ENCODE assay signal across 10 mouse cellular contexts in the genomic region with DNA sequence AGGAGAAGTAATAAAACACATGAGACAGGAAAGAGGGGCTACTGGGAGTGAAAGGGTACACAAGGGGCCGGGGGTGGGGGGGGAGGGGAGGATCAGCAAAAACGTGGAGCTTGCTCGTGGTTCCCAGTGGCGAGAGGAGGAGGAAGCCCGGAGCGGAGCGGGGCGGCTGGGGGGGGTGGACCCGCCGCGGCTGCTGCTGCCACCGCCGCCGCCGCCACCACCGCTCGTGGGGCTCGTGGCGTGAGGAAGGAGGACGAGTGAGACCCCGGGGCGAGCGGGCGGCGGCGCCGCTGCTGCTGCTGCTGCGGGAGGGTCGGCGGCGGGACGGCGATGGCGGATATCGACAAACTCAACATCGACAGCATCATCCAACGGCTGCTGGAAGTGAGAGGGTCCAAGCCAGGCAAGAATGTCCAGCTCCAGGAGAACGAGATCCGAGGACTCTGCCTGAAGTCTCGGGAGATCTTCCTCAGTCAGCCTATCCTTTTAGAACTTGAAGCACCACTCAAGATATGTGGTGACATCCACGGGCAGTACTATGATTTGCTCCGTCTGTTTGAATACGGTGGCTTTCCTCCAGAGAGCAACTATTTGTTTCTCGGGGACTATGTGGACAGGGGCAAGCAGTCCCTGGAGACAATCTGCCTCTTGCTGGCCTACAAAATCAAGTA. TPM values are rescaled to one million over a fixed set of nuclear protein-coding genes. Genes with fewer than 3 reads are reported as not detected.
DNase-seq lines count a peak whose midpoint lies in the region; ATAC-seq lines count a peak whose summit lies in the region.
"Not testable (repeated sequence)": the region's sequence is repeated elsewhere in the genome, so short reads cannot be mapped to it uniquely, and the experiment has no call there.
"Had no signal": no experiment of that assay in that cellular context is flagged by ENCODE, and none has a peak within 500 bp of the region (broad histone marks: within the 10 kb centered on the region; RNA-seq: fewer than 3 reads in every experiment).

No protein-coding gene starts in this region.

- peak overlapping the region; percentile 33 for H3K4me3 ChIP-seq in embryonic facial prominence, embryonic 11.5 days (ENCODE audit: low read depth, low read length)
- peak overlapping the region; percentile 39 for H3K4me3 ChIP-seq in forebrain, embryonic 16.5 days (replicated peaks; ENCODE audit: low read length)
- peak overlapping the region; percentile 50 for H3K4me3 ChIP-seq in hindbrain, embryonic 10.5 days
- peak overlapping the region; percentile 41 for H3K4me3 ChIP-seq in kidney, embryonic 15.5 days (replicated peaks)
- H3K4me3 ChIP-seq in liver, embryonic 13.5 days (replicated peaks): peak overlapping the region; percentile 33; the same call in 1 of the 2 replicates
- H3K4me3 ChIP-seq in midbrain, embryonic 11.5 days (ENCODE audit: low read depth, low read length): peak overlapping the region; percentile 34

- DNase-seq in embryonic facial prominence, embryonic 11.5 days (ENCODE audit: low spot score): peak; percentile 5
- peak; percentile 39 for DNase-seq in hindbrain, embryonic 10.5 days (ENCODE audit: low spot score)
- not testable (repeated sequence) for DNase-seq in liver, embryonic 13.5 days; midbrain, embryonic 11.5 days (ENCODE audit: low spot score, missing footprints)

- H3K9ac ChIP-seq in embryonic facial prominence, embryonic 11.5 days (replicated peaks; ENCODE audit: low read length): peak overlapping the region; percentile 54
- H3K9ac ChIP-seq in forebrain, embryonic 16.5 days (replicated peaks; ENCODE audit: low read depth, low read length): peak overlapping the region; percentile 42; the same call in 1 of the 2 replicates
- H3K9ac ChIP-seq in kidney, embryonic 15.5 days; liver, embryonic 13.5 days: not testable (repeated sequence)
- H3K9ac ChIP-seq in midbrain, embryonic 11.5 days (ENCODE audit: low read length): peak overlapping the region; percentile 59

- WGBS in embryonic facial prominence, embryonic 11.5 days: 4% methylated on average over 25 of the region's 44 CpGs
- 3% methylated on average over 27 of the region's 44 CpGs for WGBS in forebrain, embryonic 16.5 days
- 5% methylated on average over 39 of the region's 44 CpGs for WGBS in hindbrain, embryonic 10.5 days
- WGBS in kidney, embryonic 15.5 days: 8% methylated on average over 22 of the region's 44 CpGs
- WGBS in liver, embryonic 13.5 days (ENCODE audit: insufficient replicate concordance): 3% methylated on average over 28 of the region's 44 CpGs
- 5% methylated on average over 25 of the region's 44 CpGs for WGBS in midbrain, embryonic 11.5 days

- not testable (repeated sequence) for H3K4me1 ChIP-seq in embryonic facial prominence, embryonic 11.5 days (ENCODE audit: control insufficient read depth, insufficient read depth, low read length); forebrain, embryonic 16.5 days (replicated peaks; ENCODE audit: control insufficient read depth, insufficient read depth, low read length); hindbrain, embryonic 10.5 days (replicated peaks); kidney, embryonic 15.5 days; liver, embryonic 13.5 days (replicated peaks); midbrain, embryonic 11.5 days (ENCODE audit: control insufficient read depth, insufficient read depth, low read length)

- not testable (repeated sequence) for H3K27me3 ChIP-seq in embryonic facial prominence, embryonic 11.5 days (ENCODE audit: control insufficient read depth, insufficient read depth, low read length); forebrain, embryonic 16.5 days (replicated peaks; ENCODE audit: control insufficient read depth, insufficient read depth, low read length); hindbrain, embryonic 10.5 days (ENCODE audit: insufficient read depth, poor library complexity, severe bottlenecking); kidney, embryonic 15.5 days; midbrain, embryonic 11.5 days (ENCODE audit: control insufficient read depth, insufficient read depth, low read length)
- peaks cover 11% of the 10 kb centered on the region for H3K27me3 ChIP-seq in liver, embryonic 13.5 days

- not testable (repeated sequence) for H3K27ac ChIP-seq in embryonic facial prominence, embryonic 11.5 days (replicated peaks; ENCODE audit: low read depth, low read length); forebrain, embryonic 16.5 days (ENCODE audit: low read length); kidney, embryonic 15.5 days; liver, embryonic 13.5 days; midbrain, embryonic 11.5 days (ENCODE audit: low read depth, low read length)
- peak overlapping the region; percentile 75 for H3K27ac ChIP-seq in hindbrain, embryonic 10.5 days

- ATAC-seq in embryonic facial prominence, embryonic 11.5 days (replicated peaks; ENCODE audit: insufficient number of reproducible peaks, low FRiP score, low TSS enrichment, low read depth): peak; percentile 70
- ATAC-seq in forebrain, embryonic 16.5 days: peak; percentile 81
- peak; percentile 55 for ATAC-seq in kidney, embryonic 15.5 days (replicated peaks; ENCODE audit: low FRiP score)
- not testable (repeated sequence) for ATAC-seq in liver, embryonic 13.5 days (ENCODE audit: low read depth)
- ATAC-seq in midbrain, embryonic 11.5 days (ENCODE audit: low FRiP score): peak; percentile 82
- ATAC-seq in neutrophil, adult 5-6 weeks (ENCODE audit: extremely low read depth, insufficient number of reproducible peaks, low FRiP score, poor library complexity, severe bottlenecking): peak; percentile 51; the same call in 1 of the 2 replicates

- not testable (repeated sequence) for H3K36me3 ChIP-seq in embryonic facial prominence, embryonic 11.5 days (replicated peaks; ENCODE audit: control insufficient read depth, insufficient read depth, low read depth, low read length); forebrain, embryonic 16.5 days (ENCODE audit: control insufficient read depth, insufficient read depth); hindbrain, embryonic 10.5 days; kidney, embryonic 15.5 days; liver, embryonic 13.5 days; midbrain, embryonic 11.5 days (ENCODE audit: control insufficient read depth, insufficient read depth, low read length)

- H3K4me2 ChIP-seq in embryonic facial prominence, embryonic 11.5 days (ENCODE audit: low read depth, low read length): not testable (repeated sequence)
- H3K4me2 ChIP-seq in forebrain, embryonic 16.5 days (ENCODE audit: low read length): peak overlapping the region; percentile 46
- peak overlapping the region; percentile 56 for H3K4me2 ChIP-seq in kidney, embryonic 15.5 days
- H3K4me2 ChIP-seq in liver, embryonic 13.5 days: peak overlapping the region; percentile 37; the same call in 1 of the 2 replicates
- H3K4me2 ChIP-seq in midbrain, embryonic 11.5 days: peak overlapping the region; percentile 31; the same call in 1 of the 2 replicates

- H3K9me3 ChIP-seq in embryonic facial prominence, embryonic 11.5 days (replicated peaks; ENCODE audit: control insufficient read depth, low read length); forebrain, embryonic 16.5 days (ENCODE audit: control insufficient read depth, low read length); hindbrain, embryonic 10.5 days; kidney, embryonic 15.5 days (replicated peaks); liver, embryonic 13.5 days (replicated peaks); midbrain, embryonic 11.5 days (ENCODE audit: control insufficient read depth, low read length): not testable (repeated sequence)

RNA-seq across cellular contexts. Expression of a gene that starts 19.3 kb away (rescaled TPM):
- 110 and 114 TPM in 2 replicates for polyA plus RNA-seq in embryonic facial prominence, embryonic 11.5 days (2014; fragmentation: Nextera tagmentation; extraction: Ambion mirVana)
- polyA plus RNA-seq in forebrain, embryonic 16.5 days (2015; fragmentation: Nextera tagmentation; extraction: Ambion mirVana): 96.6 and 103 TPM in 2 replicates
- polyA plus RNA-seq in hindbrain, embryonic 10.5 days (2016; fragmentation: Nextera tagmentation; extraction: Ambion mirVana): 83.8 and 102 TPM in 2 replicates
- polyA plus RNA-seq in kidney, embryonic 15.5 days (2015; fragmentation: Nextera tagmentation; extraction: Ambion mirVana): 77.0 and 80.1 TPM in 2 replicates
- 35.7 and 40.8 TPM in 2 replicates for polyA plus RNA-seq in liver, embryonic 13.5 days (2015; fragmentation: Nextera tagmentation; extraction: Ambion mirVana)
- polyA plus RNA-seq in midbrain, embryonic 11.5 days (2014; fragmentation: Nextera tagmentation; extraction: Ambion mirVana): 106 TPM in 2 replicates
- 45.3 and 46.3 TPM in 2 replicates for total RNA-seq in neutrophil, adult 5-6 weeks (2017)

RNA-seq across cellular contexts. Expression of a gene that starts 20.8 kb away (rescaled TPM):
- polyA plus RNA-seq in embryonic facial prominence, embryonic 11.5 days (2014; fragmentation: Nextera tagmentation; extraction: Ambion mirVana): 0.21 TPM in 1 of 2 replicates, not detected in the other
- not detected in 2 replicates for polyA plus RNA-seq in forebrain, embryonic 16.5 days (2015; fragmentation: Nextera tagmentation; extraction: Ambion mirVana)
- 0.11 and 0.20 TPM in 2 replicates for polyA plus RNA-seq in hindbrain, embryonic 10.5 days (2016; fragmentation: Nextera tagmentation; extraction: Ambion mirVana)
- polyA plus RNA-seq in kidney, embryonic 15.5 days (2015; fragmentation: Nextera tagmentation; extraction: Ambion mirVana): 0.61 and 1.3 TPM in 2 replicates
- 0.93 and 1.7 TPM in 2 replicates for polyA plus RNA-seq in liver, embryonic 13.5 days (2015; fragmentation: Nextera tagmentation; extraction: Ambion mirVana)
- 0.11 and 0.19 TPM in 2 replicates for polyA plus RNA-seq in midbrain, embryonic 11.5 days (2014; fragmentation: Nextera tagmentation; extraction: Ambion mirVana)
- not detected in 2 replicates for total RNA-seq in neutrophil, adult 5-6 weeks (2017)
- total RNA-seq: layer of hippocampus, postnatal 10 days had no signal
- polyA plus RNA-seq: cortical plate, adult 2 months had no signal

RNA-seq across cellular contexts. Expression of a gene that starts 50.1 kb away (rescaled TPM):
- 4.0 and 8.3 TPM in 2 replicates for polyA plus RNA-seq in embryonic facial prominence, embryonic 11.5 days (2014; fragmentation: Nextera tagmentation; extraction: Ambion mirVana)
- 0.09 TPM in 1 of 2 replicates, not detected in the other for polyA plus RNA-seq in forebrain, embryonic 16.5 days (2015; fragmentation: Nextera tagmentation; extraction: Ambion mirVana)
- polyA plus RNA-seq in hindbrain, embryonic 10.5 days (2016; fragmentation: Nextera tagmentation; extraction: Ambion mirVana): not detected in 2 replicates
- not detected in 2 replicates for polyA plus RNA-seq in kidney, embryonic 15.5 days (2015; fragmentation: Nextera tagmentation; extraction: Ambion mirVana)
- polyA plus RNA-seq in liver, embryonic 13.5 days (2015; fragmentation: Nextera tagmentation; extraction: Ambion mirVana): not detected in 2 replicates
- not detected in 2 replicates for polyA plus RNA-seq in midbrain, embryonic 11.5 days (2014; fragmentation: Nextera tagmentation; extraction: Ambion mirVana)
- total RNA-seq in neutrophil, adult 5-6 weeks (2017): not detected in 2 replicates
- total RNA-seq: adrenal gland, adult 8-10 months; layer of hippocampus, postnatal 10 days had no signal

RNA-seq across cellular contexts. Expression of a gene that starts 53.9 kb away (rescaled TPM):
- polyA plus RNA-seq in embryonic facial prominence, embryonic 11.5 days (2014; fragmentation: Nextera tagmentation; extraction: Ambion mirVana): 24.1 and 32.2 TPM in 2 replicates
- 10.8 and 14.2 TPM in 2 replicates for polyA plus RNA-seq in forebrain, embryonic 16.5 days (2015; fragmentation: Nextera tagmentation; extraction: Ambion mirVana)
- 27.3 and 28.3 TPM in 2 replicates for polyA plus RNA-seq in hindbrain, embryonic 10.5 days (2016; fragmentation: Nextera tagmentation; extraction: Ambion mirVana)
- polyA plus RNA-seq in kidney, embryonic 15.5 days (2015; fragmentation: Nextera tagmentation; extraction: Ambion mirVana): 21.1 and 29.9 TPM in 2 replicates
- polyA plus RNA-seq in liver, embryonic 13.5 days (2015; fragmentation: Nextera tagmentation; extraction: Ambion mirVana): 10.7 and 10.8 TPM in 2 replicates
- polyA plus RNA-seq in midbrain, embryonic 11.5 days (2014; fragmentation: Nextera tagmentation; extraction: Ambion mirVana): 21.0 and 25.2 TPM in 2 replicates
- 15.4 and 25.5 TPM in 2 replicates for total RNA-seq in neutrophil, adult 5-6 weeks (2017)

RNA-seq across cellular contexts. Expression of a gene that starts 53.9 kb away (rescaled TPM):
- 37.1 and 45.3 TPM in 2 replicates for polyA plus RNA-seq in embryonic facial prominence, embryonic 11.5 days (2014; fragmentation: Nextera tagmentation; extraction: Ambion mirVana)
- 23.1 and 25.6 TPM in 2 replicates for polyA plus RNA-seq in forebrain, embryonic 16.5 days (2015; fragmentation: Nextera tagmentation; extraction: Ambion mirVana)
- polyA plus RNA-seq in hindbrain, embryonic 10.5 days (2016; fragmentation: Nextera tagmentation; extraction: Ambion mirVana): 27.0 and 31.4 TPM in 2 replicates
- polyA plus RNA-seq in kidney, embryonic 15.5 days (2015; fragmentation: Nextera tagmentation; extraction: Ambion mirVana): 24.8 and 26.1 TPM in 2 replicates
- 12.4 and 15.9 TPM in 2 replicates for polyA plus RNA-seq in liver, embryonic 13.5 days (2015; fragmentation: Nextera tagmentation; extraction: Ambion mirVana)
- 42.6 and 45.9 TPM in 2 replicates for polyA plus RNA-seq in midbrain, embryonic 11.5 days (2014; fragmentation: Nextera tagmentation; extraction: Ambion mirVana)
- 3.3 and 3.4 TPM in 2 replicates for total RNA-seq in neutrophil, adult 5-6 weeks (2017)
